In the genomic region with DNA sequence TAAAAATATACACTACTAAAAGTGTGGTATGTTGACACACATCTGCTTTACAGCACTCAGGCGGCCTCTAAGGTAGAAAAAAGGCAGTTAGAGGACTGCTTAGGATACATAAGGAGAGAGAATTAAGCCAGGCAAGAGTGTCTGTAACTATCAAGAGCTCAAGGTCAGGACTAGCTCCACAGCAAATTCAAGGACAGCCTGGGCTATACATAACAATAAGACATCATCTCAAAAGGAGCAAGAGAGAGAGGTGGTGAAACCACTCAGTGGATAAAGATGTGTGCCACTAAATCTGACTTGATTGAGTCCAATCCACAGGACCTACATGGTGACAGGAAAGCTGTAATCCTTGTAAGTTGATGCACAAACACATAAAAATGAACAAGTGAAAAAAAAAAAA, we compare ENCODE assay signal across 9 mouse cellular contexts. TPM values are rescaled to one million over a fixed set of nuclear protein-coding genes. Genes with fewer than 3 reads are reported as not detected.
DNase-seq lines count a peak whose midpoint lies in the region; ATAC-seq lines count a peak whose summit lies in the region.
"Had no signal": no experiment of that assay in that cellular context is flagged by ENCODE, and none has a peak within 500 bp of the region (broad histone marks: within the 10 kb centered on the region; RNA-seq: fewer than 3 reads in every experiment).

No protein-coding gene starts in this region.

- H3K9ac ChIP-seq in hindbrain, embryonic 13.5 days: no peak overlapping the region
- peak overlapping the region; percentile 2; the same call in 1 of the 2 replicates for H3K9ac ChIP-seq in embryonic facial prominence, embryonic 14.5 days (ENCODE audit: low read depth, low read length)
- no peak overlapping the region for H3K9ac ChIP-seq in liver, embryonic 16.5 days (ENCODE audit: low read depth, low read length)

- H3K27me3 ChIP-seq in hindbrain, embryonic 13.5 days: no peaks in the 10 kb centered on the region
- H3K27me3 ChIP-seq in hindbrain, embryonic 10.5 days (ENCODE audit: insufficient read depth, poor library complexity, severe bottlenecking): no peaks in the 10 kb centered on the region
- no peaks in the 10 kb centered on the region for H3K27me3 ChIP-seq in embryonic facial prominence, embryonic 14.5 days (replicated peaks; ENCODE audit: control insufficient read depth, insufficient read depth, low read length)
- H3K27me3 ChIP-seq in liver, embryonic 16.5 days (ENCODE audit: control insufficient read depth, insufficient read depth, low read depth, low read length): no peaks in the 10 kb centered on the region

- H3K9me3 ChIP-seq in hindbrain, embryonic 13.5 days: no peaks in the 10 kb centered on the region
- H3K9me3 ChIP-seq in hindbrain, embryonic 10.5 days: no peaks in the 10 kb centered on the region
- H3K9me3 ChIP-seq in embryonic facial prominence, embryonic 14.5 days (ENCODE audit: control insufficient read depth, low read length): no peaks in the 10 kb centered on the region
- no peaks in the 10 kb centered on the region for H3K9me3 ChIP-seq in liver, embryonic 16.5 days (replicated peaks; ENCODE audit: control insufficient read depth, low read length)

- H3K36me3 ChIP-seq in hindbrain, embryonic 13.5 days: no peaks in the 10 kb centered on the region
- 0 out of 2 replicates have a peak, but pooled peaks cover 5% of the 10 kb centered on the region for H3K36me3 ChIP-seq in hindbrain, embryonic 10.5 days
- 0 out of 2 replicates have a peak, but pooled peaks cover 2% of the 10 kb centered on the region for H3K36me3 ChIP-seq in embryonic facial prominence, embryonic 14.5 days (ENCODE audit: control insufficient read depth, insufficient read depth, low read length)
- no peaks in the 10 kb centered on the region for H3K36me3 ChIP-seq in liver, embryonic 16.5 days (ENCODE audit: control insufficient read depth, insufficient read depth)

- H3K4me1 ChIP-seq in hindbrain, embryonic 13.5 days (replicated peaks): peaks cover 37% of the 10 kb centered on the region
- H3K4me1 ChIP-seq in hindbrain, embryonic 10.5 days (replicated peaks): peaks cover 34% of the 10 kb centered on the region
- peaks cover 15% of the 10 kb centered on the region for H3K4me1 ChIP-seq in embryonic facial prominence, embryonic 14.5 days (ENCODE audit: control insufficient read depth, insufficient read depth, low read length)
- H3K4me1 ChIP-seq in liver, embryonic 16.5 days (ENCODE audit: control insufficient read depth, low read depth, low read length): peaks cover 26% of the 10 kb centered on the region

- no peak overlapping the region for H3K27ac ChIP-seq in hindbrain, embryonic 13.5 days
- H3K27ac ChIP-seq in hindbrain, embryonic 10.5 days: no peak overlapping the region
- no peak overlapping the region for H3K27ac ChIP-seq in embryonic facial prominence, embryonic 14.5 days (replicated peaks; ENCODE audit: low read depth, low read length)
- 0 out of 2 replicates have a peak overlapping the region, but pooled peaks have one; percentile 16 for H3K27ac ChIP-seq in liver, embryonic 16.5 days (ENCODE audit: low read length)

- peak overlapping the region; percentile 88 for H3K4me2 ChIP-seq in hindbrain, embryonic 13.5 days
- H3K4me2 ChIP-seq in embryonic facial prominence, embryonic 14.5 days (ENCODE audit: low read depth, low read length): no peak overlapping the region
- peak overlapping the region; percentile 42 for H3K4me2 ChIP-seq in liver, embryonic 16.5 days (ENCODE audit: low read depth, low read length)

- ATAC-seq in hindbrain, embryonic 13.5 days (ENCODE audit: low FRiP score): no peak
- ATAC-seq in embryonic facial prominence, embryonic 14.5 days (ENCODE audit: low read depth): no peak
- ATAC-seq in liver, embryonic 16.5 days (ENCODE audit: low read depth): no peak

- peak overlapping the region; percentile 26 for H3K4me3 ChIP-seq in hindbrain, embryonic 13.5 days
- H3K4me3 ChIP-seq in hindbrain, embryonic 10.5 days: no peak overlapping the region
- no peak overlapping the region for H3K4me3 ChIP-seq in embryonic facial prominence, embryonic 14.5 days (ENCODE audit: low read depth, low read length)
- peak overlapping the region; percentile 1; the same call in 1 of the 2 replicates for H3K4me3 ChIP-seq in liver, embryonic 16.5 days (ENCODE audit: low read depth, low read length)

- WGBS in hindbrain, embryonic 13.5 days: 91% methylated on average over 1 of the region's 1 CpGs
- WGBS in hindbrain, embryonic 10.5 days: 79% methylated on average over 1 of the region's 1 CpGs
- WGBS in embryonic facial prominence, embryonic 14.5 days: 52% methylated on average over 1 of the region's 1 CpGs
- 56% methylated on average over 1 of the region's 1 CpGs for WGBS in liver, embryonic 16.5 days (ENCODE audit: insufficient replicate concordance)

- no peak for DNase-seq in hindbrain, embryonic 10.5 days (ENCODE audit: low spot score)
- DNase-seq in ES-CJ7 (ENCODE audit: low read depth, low spot score): peak; percentile 88
- DNase-seq in embryonic facial prominence, embryonic 14.5 days (ENCODE audit: low spot score): no peak
- DNase-seq in testis, postnatal 14 days (ENCODE audit: low spot score): no peak
- DNase-seq in spleen, adult 12 weeks (ENCODE audit: low spot score): no peak
- no peak for DNase-seq in layer of hippocampus, postnatal 14 days (ENCODE audit: low spot score in 2 of 2)
- DNase-seq: gastrocnemius, postnatal 14 days had no signal

RNA-seq across cellular contexts. Expression of a gene that starts 3.8 kb away (rescaled TPM):
- polyA plus RNA-seq in hindbrain, embryonic 13.5 days (2015; fragmentation: Nextera tagmentation; extraction: Ambion mirVana): 62.2 and 75.3 TPM in 2 replicates
- polyA plus RNA-seq in hindbrain, embryonic 10.5 days (2016; fragmentation: Nextera tagmentation; extraction: Ambion mirVana): 49.5 and 54.0 TPM in 2 replicates
- polyA plus RNA-seq in embryonic facial prominence, embryonic 14.5 days (2014; fragmentation: Nextera tagmentation; extraction: Ambion mirVana): 67.6 and 68.3 TPM in 2 replicates
- polyA plus RNA-seq in liver, embryonic 16.5 days (2015; fragmentation: Nextera tagmentation; extraction: Ambion mirVana): 26.4 and 28.0 TPM in 2 replicates
- total RNA-seq in layer of hippocampus, postnatal 14 days (2021): 100 to 1,000 TPM; 406 to 411 TPM

RNA-seq across cellular contexts. Expression of a gene that starts 50.0 kb away (rescaled TPM):
- 53.8 and 55.4 TPM in 2 replicates for polyA plus RNA-seq in hindbrain, embryonic 13.5 days (2015; fragmentation: Nextera tagmentation; extraction: Ambion mirVana)
- polyA plus RNA-seq in hindbrain, embryonic 10.5 days (2016; fragmentation: Nextera tagmentation; extraction: Ambion mirVana): 47.5 and 70.2 TPM in 2 replicates
- polyA plus RNA-seq in embryonic facial prominence, embryonic 14.5 days (2014; fragmentation: Nextera tagmentation; extraction: Ambion mirVana): 28.4 and 32.0 TPM in 2 replicates
- 15.5 and 16.6 TPM in 2 replicates for polyA plus RNA-seq in liver, embryonic 16.5 days (2015; fragmentation: Nextera tagmentation; extraction: Ambion mirVana)
- 10 to 100 TPM; 18.1 to 26.4 TPM for total RNA-seq in layer of hippocampus, postnatal 14 days (2021)

Comparison
In these comparisons a context has a peak if more than half of its experiments do, and no peak if none do; other contexts are left out.
1. H3K4me3 ChIP-seq: peak in hindbrain, embryonic 13.5 days (single experiment) and liver, embryonic 16.5 days (single experiment); none in hindbrain, embryonic 10.5 days (single experiment) and embryonic facial prominence, embryonic 14.5 days (single experiment).